In genomic region chr3:96414126-96414950, GRCm38 (mm10) we compare ENCODE assay signal across 8 mouse cellular contexts. TPM values are rescaled to one million over a fixed set of nuclear protein-coding genes. Genes with fewer than 3 reads are reported as not detected.
DNase-seq lines count a peak whose midpoint lies in the region; ATAC-seq and TF ChIP-seq lines count a peak whose summit lies in the region.

No protein-coding gene starts in this region.

- in situ Hi-C loops in ES-E14 (cut with MboI; ENCODE audit: low sequenced_read_pairs in 2 of 2, unreplicated experiment in 2 of 2), result loop anchor here in 1 of 2 experiments (25.0 kb wide), 1 partner anchor 327 kb away; no protein-coding TSS in a partner anchor

- peak overlapping the region; percentile 92 for H3K9ac ChIP-seq in ES-E14 (ENCODE audit: insufficient read depth, low read depth, low read length, poor library complexity, severe bottlenecking)
- peak overlapping the region; percentile 92 for H3K9ac ChIP-seq in forebrain, embryonic 14.5 days (ENCODE audit: low read length)

- no peaks in the 10 kb centered on the region for H3K36me3 ChIP-seq in ES-E14 (ENCODE audit: control insufficient read depth, insufficient read depth, low read length, poor library complexity, severe bottlenecking)
- H3K36me3 ChIP-seq in forebrain, embryonic 14.5 days (ENCODE audit: control insufficient read depth, insufficient read depth, low read length), result no peaks in the 10 kb centered on the region

- H3K27ac ChIP-seq in ES-E14 (ENCODE audit: insufficient read depth, low read depth, low read length, poor library complexity, severe bottlenecking), result peak overlapping the region; percentile 83
- peak overlapping the region; percentile 82 for H3K27ac ChIP-seq in forebrain, embryonic 14.5 days (ENCODE audit: low read depth, low read length)
- H3K27ac ChIP-seq in layer of hippocampus, adult 2 months, result peak overlapping the region; percentile 84

- WGBS in forebrain, embryonic 14.5 days, result under 1% methylated on average over 64 of the region's 64 CpGs

- H3K4me3 ChIP-seq in ES-E14 (ENCODE audit: insufficient read depth in 1 of 2, low read depth in 1 of 2, low read length in 2 of 2, poor library complexity in 1 of 2, severe bottlenecking in 1 of 2), result peak overlapping the region; percentile 72 to 74
- peak overlapping the region; percentile 68 for H3K4me3 ChIP-seq in forebrain, embryonic 14.5 days (ENCODE audit: low read depth, low read length)
- H3K4me3 ChIP-seq in layer of hippocampus, adult 2 months, result peak overlapping the region; percentile 70

- H3K4me1 ChIP-seq in ES-E14 (ENCODE audit: control insufficient read depth in 2 of 2, insufficient read depth in 2 of 2, low read length in 2 of 2, poor library complexity in 1 of 2), result peaks cover 0 to 13% of the 10 kb centered on the region in 2 experiments; a peak in 2 of 4 replicates
- no peaks in the 10 kb centered on the region for H3K4me1 ChIP-seq in forebrain, embryonic 14.5 days (ENCODE audit: control insufficient read depth, insufficient read depth, low read length)

- H3K4me2 ChIP-seq in forebrain, embryonic 14.5 days (ENCODE audit: low read length), result peak overlapping the region; percentile 78

- peak; percentile 86 for DNase-seq in ES-E14 (ENCODE audit: low read depth, low spot score)
- peak; percentile 88 for DNase-seq in c-Kit-positive CD71-positive TER-119-positive erythroid progenitor cells, embryonic 14.5 days (ENCODE audit: low spot score)
- peak; percentile 91 for DNase-seq in forebrain, embryonic 14.5 days (ENCODE audit: low spot score)
- peak; percentile 31 for DNase-seq in heart, postnatal 25 days (ENCODE audit: low spot score)
- peak; percentile 72 to 77 for DNase-seq in layer of hippocampus, adult 2 months (ENCODE audit: low spot score in 2 of 2)
- DNase-seq in lung, postnatal 10 days, result peak; percentile 72
- DNase-seq in ovary, postnatal 14 days (ENCODE audit: low spot score), result peak; percentile 29
- peak; percentile 74 to 87 for DNase-seq in thymus, postnatal 10 days (ENCODE audit: low spot score in 2 of 2)

- TF ChIP-seq CTCF in layer of hippocampus, adult 2 months (conservative IDR thresholded peaks at IDR 0.05), result no peak

- H3K27me3 ChIP-seq in forebrain, embryonic 14.5 days (replicated peaks; ENCODE audit: control insufficient read depth, insufficient read depth, low read length), result peaks cover 14% of the 10 kb centered on the region

- no peaks in the 10 kb centered on the region for H3K9me3 ChIP-seq in ES-E14 (ENCODE audit: control insufficient read depth, insufficient read depth, low read depth, low read length)
- H3K9me3 ChIP-seq in forebrain, embryonic 14.5 days (replicated peaks; ENCODE audit: control insufficient read depth, low read length), result no peaks in the 10 kb centered on the region

- intact Hi-C loops in heart, postnatal 25 days (cut with DNase I), result no loop called here

- peak; percentile 94 for ATAC-seq in forebrain, embryonic 14.5 days

TF ChIP-seq in ES-E14, 5 proteins besides CTCF, POLR2A, EP300 and RAD21:
- TF ChIP-seq CHD2 (IDR thresholded peaks at IDR 0.05; ENCODE audit: low read depth, low read length) (no peak), HCFC1 (IDR thresholded peaks at IDR 0.05; ENCODE audit: borderline replicate concordance, insufficient read depth, low read length) (0 out of 2 replicates have a peak, but pooled peaks have one; percentile 14), ZNF384 (IDR thresholded peaks at IDR 0.05; ENCODE audit: low read depth, low read length) (no peak; the same call in 1 of the 2 replicates)

RNA-seq across cellular contexts. Expression of gene BC107364, which starts 37.8 kb away (rescaled TPM):
- total RNA-seq in ES-E14 (2012; rRNA removed), result not detected in 2 replicates
- not detected in 2 replicates for polyA plus RNA-seq in forebrain, embryonic 14.5 days (2014; fragmentation: Nextera tagmentation; extraction: Ambion mirVana)
- not detected for total RNA-seq in heart, postnatal 25 days (2021)
- not detected for total RNA-seq in layer of hippocampus, adult 2 months (2021)

Comparison
In these comparisons a context has a peak if more than half of its experiments do, and no peak if none do; other contexts are left out.
1. Peak in every context shown above with its lines: DNase-seq, ATAC-seq, H3K4me3 ChIP-seq and H3K27ac ChIP-seq.
2. DNase-seq: peak in every context shown above with its lines; median percentile 91 in forebrain, embryonic 14.5 days; 88 in c-Kit-positive CD71-positive TER-119-positive erythroid progenitor cells, embryonic 14.5 days; 86 in ES-E14; 80 in thymus, postnatal 10 days; 74 in layer of hippocampus, adult 2 months; 72 in lung, postnatal 10 days; 31 in heart, postnatal 25 days; 29 in ovary, postnatal 14 days.